Mouse (Mus musculus) testis, adult 2 months (tissue): ENCODE data around the gene Pim3. TPM values are rescaled to one million over a fixed set of nuclear protein-coding genes. Genes with fewer than 3 reads are reported as not detected.

Experiments
- H3K27ac ChIP-seq: fragments of 200-500 bp; 2 replicates; pipeline ENCODE4 v1.5.1; 2012; ENCODE audit warnings: low read depth, low read length; ENCODE audit not compliant: control insufficient read depth, insufficient read depth
- H3K27me3 ChIP-seq: fragments of 200-500 bp; 2 replicates; pipeline ENCODE4 v1.6.1; 2012; ENCODE audit warnings: mild to moderate bottlenecking, low read length, moderate library complexity; ENCODE audit not compliant: control insufficient read depth, insufficient read depth
- H3K36me3 ChIP-seq: fragments of 200-500 bp; 2 replicates; pipeline ENCODE4 v1.6.1; 2012; ENCODE audit warnings: mild to moderate bottlenecking, low read length; ENCODE audit not compliant: control insufficient read depth, insufficient read depth
- H3K4me1 ChIP-seq: fragments of 200-500 bp; 2 replicates; pipeline ENCODE4 v1.6.1; 2012; ENCODE audit warnings: low read length; ENCODE audit not compliant: control insufficient read depth, insufficient read depth
- H3K4me3 ChIP-seq: fragments of 200-500 bp; 2 replicates; pipeline ENCODE4 v1.5.1; 2012; ENCODE audit warnings: low read depth, mild to moderate bottlenecking, low read length, moderate library complexity, mixed read lengths; ENCODE audit not compliant: control insufficient read depth
- CTCF ChIP-seq: fragments of 200-500 bp; IDR thresholded peaks from 2 replicates; pipeline ENCODE4 v1.5.1; 2012; ENCODE audit warnings: low read depth, mild to moderate bottlenecking, inconsistent platforms, low read length, moderate library complexity; ENCODE audit not compliant: control insufficient read depth, insufficient read depth, insufficient replicate concordance
- POLR2A ChIP-seq: fragments of 200-500 bp; IDR thresholded peaks from 2 replicates; pipeline ENCODE4 v1.6.1; 2012; ENCODE audit warnings: low read depth, mild to moderate bottlenecking, inconsistent platforms, low read length, moderate library complexity; ENCODE audit not compliant: control insufficient read depth
- polyA plus RNA-seq: library from polyadenylated mRNA; depleted of rRNA; stranded (reverse); fragments of >200 nt; gene quantifications from 2 replicates; pipeline ENCODE4 v1.2.3, GENCODE M21; 2012

The Pim3 gene
- polyA plus RNA-seq, 1 experiment, result 13.2 TPM

DNA sequence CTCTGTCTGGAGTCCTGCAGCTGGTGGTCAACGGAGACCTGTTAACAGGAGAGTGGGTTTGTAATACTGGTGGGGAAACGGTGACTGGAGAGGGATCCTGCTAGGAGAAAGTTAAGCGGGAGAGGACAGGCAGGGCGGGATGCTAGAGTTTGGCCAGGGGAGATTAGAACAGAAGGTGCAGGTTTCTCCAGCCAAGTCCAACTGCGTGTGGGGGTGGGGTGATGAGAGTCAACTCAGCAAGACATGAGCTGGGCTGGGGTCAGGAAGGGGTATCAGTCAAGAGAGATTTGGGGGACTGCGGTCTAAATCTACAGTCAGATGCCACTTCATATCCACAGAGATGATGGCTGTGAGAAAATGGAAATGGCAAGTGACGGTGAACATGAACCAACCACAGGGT, 17.0 kb upstream of the Pim3 start:
- H3K4me3 ChIP-seq, result no peak overlapping the region
- no peak overlapping the region for H3K27ac ChIP-seq
- H3K27me3 ChIP-seq, result no peaks in the 10 kb centered on the region
- TF ChIP-seq CTCF, result no peak
- peaks cover 7% of the 10 kb centered on the region for H3K4me1 ChIP-seq
- H3K36me3 ChIP-seq, result no peaks in the 10 kb centered on the region

DNA sequence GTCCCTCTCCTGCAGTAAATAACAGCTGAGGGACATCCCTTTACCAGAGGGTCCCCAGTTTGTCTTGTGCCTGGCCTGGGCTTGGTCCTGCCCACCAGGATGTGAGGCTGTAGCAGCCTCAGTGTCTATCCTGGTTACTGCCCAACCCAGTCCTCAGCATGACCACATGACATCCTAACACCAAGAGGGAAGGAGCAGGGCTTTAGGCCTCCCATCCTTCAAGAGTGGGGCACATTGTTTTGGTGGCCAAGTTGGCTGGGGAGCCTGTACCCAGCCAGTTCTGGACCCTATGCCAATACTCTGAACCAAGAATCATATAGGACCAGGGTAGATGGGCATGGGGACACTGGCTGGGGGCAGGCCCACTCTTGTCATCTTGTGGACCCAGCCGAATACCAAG, 13.3 kb upstream of the Pim3 start:
- H3K36me3 ChIP-seq, result no peaks in the 10 kb centered on the region
- TF ChIP-seq CTCF (no peak), POLR2A (no peak)
- H3K4me1 ChIP-seq, result peaks cover 16% of the 10 kb centered on the region
- no peak overlapping the region for H3K4me3 ChIP-seq
- no peak overlapping the region for H3K27ac ChIP-seq
- H3K27me3 ChIP-seq, result no peaks in the 10 kb centered on the region

DNA sequence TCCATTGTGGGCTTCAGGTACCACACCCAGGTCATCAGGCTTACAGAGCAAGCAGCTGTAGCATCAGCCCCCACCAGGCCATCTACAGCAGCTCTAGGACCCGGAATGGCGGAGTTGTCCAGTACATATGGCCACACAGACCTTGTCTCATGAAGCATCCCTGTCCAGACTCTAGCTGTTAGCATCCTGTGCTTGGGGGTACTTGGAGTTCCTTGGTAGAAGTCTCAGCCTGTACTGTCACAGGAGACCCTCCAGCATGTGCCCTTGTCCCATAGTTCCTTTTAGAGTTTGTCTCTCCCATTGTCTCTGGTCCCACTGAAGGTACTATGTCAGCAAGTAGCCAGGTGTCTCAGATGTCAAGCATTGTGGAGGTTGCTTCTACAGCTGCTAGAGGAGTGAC, 12.4 kb upstream of the Pim3 start:
- no peak overlapping the region for H3K27ac ChIP-seq
- H3K4me1 ChIP-seq, result peaks cover 19% of the 10 kb centered on the region
- TF ChIP-seq CTCF, result no peak
- H3K36me3 ChIP-seq, result no peaks in the 10 kb centered on the region
- H3K4me3 ChIP-seq, result no peak overlapping the region
- H3K27me3 ChIP-seq, result no peaks in the 10 kb centered on the region

DNA sequence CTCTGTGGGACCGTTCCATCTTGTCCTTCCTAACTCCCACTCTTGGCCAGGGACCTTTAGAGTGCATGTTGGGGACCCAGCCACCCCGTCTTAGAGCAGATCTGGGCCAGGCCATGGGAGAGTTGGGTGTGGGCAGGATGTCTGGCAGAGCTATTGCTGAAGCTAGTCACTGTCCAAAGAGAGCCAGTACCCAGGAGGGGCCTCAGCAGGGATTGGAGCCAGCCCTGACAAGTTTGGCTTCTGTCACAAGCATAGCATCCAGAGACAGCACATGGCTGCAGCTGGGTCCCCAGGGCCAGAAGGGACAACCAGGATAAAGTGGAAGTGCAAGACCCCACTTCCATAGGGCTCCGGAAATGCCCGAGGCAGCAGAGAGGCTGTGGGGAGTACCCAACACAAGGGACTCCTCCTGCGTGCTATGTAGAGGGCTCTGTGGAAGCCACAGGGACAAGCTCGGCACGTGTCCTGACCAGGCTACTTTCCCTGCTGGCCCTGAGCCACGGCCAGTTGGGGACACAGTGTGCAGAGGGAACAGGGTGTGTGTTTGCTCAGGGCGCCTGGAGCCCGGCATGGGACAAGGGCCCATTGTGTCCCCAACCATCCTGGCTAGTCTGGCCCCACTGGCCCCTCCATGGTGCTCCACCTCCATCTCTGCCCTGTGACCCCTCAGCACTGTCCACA, 11.7 kb upstream of the Pim3 start:
- no peak overlapping the region for H3K27ac ChIP-seq
- TF ChIP-seq CTCF, result no peak
- no peak for TF ChIP-seq POLR2A
- no peaks in the 10 kb centered on the region for H3K27me3 ChIP-seq
- H3K4me3 ChIP-seq, result no peak overlapping the region
- H3K4me1 ChIP-seq, result peaks cover 25% of the 10 kb centered on the region
- H3K36me3 ChIP-seq, result no peaks in the 10 kb centered on the region

DNA sequence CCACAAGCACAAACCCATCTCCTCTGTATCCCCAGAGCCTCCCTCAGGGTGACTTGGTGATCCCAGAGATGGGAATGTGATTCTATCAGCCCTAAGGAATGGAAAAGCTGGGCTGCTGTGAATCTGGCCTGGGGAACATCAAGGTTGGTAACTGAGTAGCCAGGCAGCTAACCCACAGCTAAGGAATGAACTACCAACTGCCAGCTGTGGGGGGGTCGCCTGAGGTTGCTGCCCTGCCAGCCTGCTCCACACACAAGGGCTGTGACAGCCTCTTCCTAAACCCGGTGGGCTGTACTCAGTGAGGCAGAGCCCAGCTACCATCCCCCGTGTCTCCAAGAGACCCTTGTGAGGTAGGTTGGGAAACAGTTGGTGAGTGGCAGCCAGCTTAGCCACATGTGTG, 10.9 kb upstream of the Pim3 start:
- H3K27me3 ChIP-seq, result no peaks in the 10 kb centered on the region
- no peak overlapping the region for H3K27ac ChIP-seq
- peaks cover 27% of the 10 kb centered on the region for H3K4me1 ChIP-seq
- TF ChIP-seq CTCF, result no peak
- TF ChIP-seq POLR2A, result no peak
- no peak overlapping the region for H3K4me3 ChIP-seq
- H3K36me3 ChIP-seq, result no peaks in the 10 kb centered on the region

DNA sequence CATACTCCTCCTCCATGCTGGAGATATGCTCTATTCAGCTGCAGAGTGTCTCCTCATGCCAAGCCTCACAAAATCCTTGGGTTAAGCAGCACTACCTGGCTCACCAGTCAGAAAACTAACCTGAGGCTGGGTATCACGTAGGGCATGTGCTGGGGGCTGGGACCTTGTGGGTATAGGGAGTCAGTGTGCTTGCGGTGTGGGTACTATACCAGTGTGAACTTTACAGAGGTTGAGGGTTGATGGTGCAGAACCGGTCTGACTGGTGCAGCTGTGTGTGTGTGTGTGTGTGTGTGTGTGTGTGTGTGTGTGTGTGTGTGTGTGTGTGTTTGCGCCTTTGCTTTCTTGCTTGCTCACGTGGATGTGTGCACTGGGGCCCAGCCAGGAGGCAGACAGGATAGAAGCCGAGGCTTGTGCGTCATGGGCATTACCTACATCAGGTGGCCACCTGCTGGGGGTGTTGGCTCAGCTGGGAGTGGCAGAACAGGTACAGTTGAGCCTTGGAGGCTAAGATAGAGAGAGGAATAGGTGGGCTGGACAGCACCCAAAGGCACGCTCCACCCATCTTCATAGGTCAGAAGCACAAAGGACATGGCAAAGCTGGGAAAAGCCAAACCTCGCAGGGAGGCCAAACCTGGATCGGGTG, 10.4 kb upstream of the Pim3 start:
- H3K4me1 ChIP-seq, result peaks cover 27% of the 10 kb centered on the region
- no peaks in the 10 kb centered on the region for H3K36me3 ChIP-seq
- no peak overlapping the region for H3K27ac ChIP-seq
- no peak for TF ChIP-seq CTCF
- TF ChIP-seq POLR2A, result no peak
- H3K27me3 ChIP-seq, result no peaks in the 10 kb centered on the region
- no peak overlapping the region for H3K4me3 ChIP-seq

DNA sequence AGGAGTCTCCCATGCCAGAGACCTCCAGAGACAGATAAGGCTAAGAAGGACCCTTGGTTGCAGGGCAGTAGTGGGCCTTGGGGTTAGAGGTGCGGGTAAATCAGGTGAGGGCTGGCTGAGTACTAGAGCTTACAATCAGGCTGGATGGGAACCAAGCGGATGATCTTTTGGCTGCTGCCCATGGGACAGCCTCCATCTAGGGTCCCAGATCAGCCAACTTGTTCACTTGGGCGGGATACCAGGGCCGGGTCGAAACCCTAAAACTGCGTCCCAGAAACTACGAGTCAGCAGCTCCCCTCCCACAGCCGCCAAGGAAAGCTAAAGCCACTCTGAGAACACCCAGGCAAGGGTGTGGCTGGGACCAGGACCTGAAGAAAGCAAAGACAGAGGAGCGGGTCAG, 8.9 kb upstream of the Pim3 start:
- Histone ChIP-seq H3K4me1 (peaks cover 26% of the 10 kb centered on the region), H3K27me3 (no peaks in the 10 kb centered on the region), H3K36me3 (no peaks in the 10 kb centered on the region), H3K4me3 (no peak overlapping the region), H3K27ac (no peak overlapping the region)
- TF ChIP-seq POLR2A, result no peak
- no peak for TF ChIP-seq CTCF

DNA sequence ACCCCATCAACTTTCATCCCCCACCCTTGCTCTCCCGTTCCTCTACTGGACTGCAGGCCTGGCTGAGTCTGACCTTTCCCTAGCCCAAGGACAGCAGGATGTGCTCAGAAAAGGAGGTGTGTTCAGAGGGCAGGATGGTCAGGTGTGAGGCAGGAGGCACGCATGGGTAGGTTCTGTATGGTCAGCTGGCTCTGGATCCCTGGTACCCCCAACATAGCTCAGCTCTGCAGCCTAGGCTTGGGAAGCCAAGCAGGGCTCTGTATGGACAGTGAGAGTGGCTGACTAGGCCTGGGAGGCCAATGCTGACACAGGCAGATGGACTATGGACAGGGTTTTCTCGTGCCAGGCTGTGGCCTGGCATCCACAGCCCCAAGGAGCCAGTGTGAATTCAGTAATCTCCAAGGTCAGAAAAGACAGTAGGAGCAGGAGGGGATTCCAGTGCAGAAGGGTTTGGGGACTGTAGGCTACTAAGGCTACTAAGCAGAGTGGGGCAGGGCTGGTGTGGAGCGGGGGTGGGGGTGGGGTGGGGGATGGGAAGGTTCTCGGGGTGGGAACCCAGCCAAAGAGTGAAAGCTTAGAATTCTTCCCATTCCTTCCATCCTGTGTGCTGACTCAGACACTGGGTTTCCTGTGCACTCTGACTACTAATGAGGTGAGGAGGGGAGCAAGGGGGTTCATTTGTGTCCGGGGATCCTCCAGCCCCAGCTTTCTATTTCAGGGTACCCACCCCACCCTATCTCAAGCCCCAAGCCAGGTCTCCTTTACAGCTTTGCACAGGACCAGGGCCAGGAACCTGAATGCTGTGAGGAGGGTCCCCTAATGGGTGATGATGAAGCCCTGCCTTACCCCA, 7.6 kb upstream of the Pim3 start:
- H3K27ac ChIP-seq, result no peak overlapping the region

More for the DNA sequence above, 7.6 kb upstream of the Pim3 start:
- H3K27me3 ChIP-seq, result no peaks in the 10 kb centered on the region
- peaks cover 23% of the 10 kb centered on the region for H3K4me1 ChIP-seq
- no peak for TF ChIP-seq CTCF
- no peak for TF ChIP-seq POLR2A
- no peak overlapping the region for H3K4me3 ChIP-seq
- no peaks in the 10 kb centered on the region for H3K36me3 ChIP-seq
